Mouse (Mus musculus): ENCODE measurements around the gene Fbln1.

DNA sequence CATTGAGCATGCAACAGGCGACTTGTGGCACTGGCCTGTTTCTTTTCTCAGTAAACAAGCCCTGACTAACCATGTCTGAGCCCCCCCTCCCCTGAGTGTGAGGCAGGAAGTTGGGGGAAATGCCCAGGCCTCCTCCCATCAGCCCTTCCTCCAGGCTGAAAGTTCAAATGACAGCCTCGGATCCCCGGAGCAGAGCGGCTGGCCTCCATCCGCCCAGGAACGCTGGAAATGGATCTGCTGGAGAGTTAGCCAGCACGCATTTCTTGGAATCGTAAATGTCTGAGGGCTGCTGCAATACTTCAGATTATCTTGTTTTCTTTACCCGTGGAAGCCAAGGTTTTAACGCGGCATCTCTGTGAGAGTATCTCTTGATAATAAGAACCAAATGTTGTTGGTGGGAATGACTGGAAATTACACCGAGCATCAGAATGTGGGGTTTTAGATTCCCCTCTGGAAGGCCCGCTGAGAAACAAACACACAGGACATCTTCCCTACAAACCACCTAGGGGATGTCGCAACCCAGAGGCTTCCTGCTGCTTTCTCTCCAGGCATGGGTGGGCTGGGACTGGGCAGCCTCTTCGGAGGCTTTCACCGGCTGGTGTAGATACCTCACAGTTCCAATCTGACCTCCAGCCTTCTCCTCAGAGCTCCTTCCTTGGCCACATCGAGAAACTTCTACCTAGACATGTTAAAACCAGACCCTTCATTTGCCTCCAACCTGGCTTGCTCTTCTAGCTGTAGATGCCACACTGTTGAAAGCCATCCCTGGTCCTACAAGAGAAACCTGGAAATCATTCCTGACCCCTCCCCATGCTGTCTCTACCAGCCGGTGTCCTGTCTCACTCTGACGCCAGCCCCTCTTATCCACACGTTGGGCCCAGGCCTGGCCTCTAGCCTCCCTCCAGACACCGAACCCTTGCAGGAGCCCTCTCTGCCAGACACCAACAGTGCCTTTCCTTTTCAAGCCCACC is 42.8 kb upstream of the Fbln1 start:
- TF ChIP-seq POLR2A (IDR thresholded peaks at IDR 0.05; ENCODE audit: extremely low read depth, insufficient read depth, low read length) = no peak
- no peak for TF ChIP-seq CTCF (IDR thresholded peaks at IDR 0.05; ENCODE audit: low read depth, low read length)
